ENCODE assay signal across 17 mouse cellular contexts in genomic region chr16:20557381-20557780, GRCm38 (mm10). TPM values are rescaled to one million over a fixed set of nuclear protein-coding genes. Genes with fewer than 3 reads are reported as not detected.
DNase-seq lines count a peak whose midpoint lies in the region.
"Had no signal": no experiment of that assay in that cellular context is flagged by ENCODE, and none has a peak within 500 bp of the region (broad histone marks: within the 10 kb centered on the region; RNA-seq: fewer than 3 reads in every experiment).

No protein-coding gene starts in this region.

- DNase-seq in heart, adult 11 months, result peak; percentile 70
- no peak for DNase-seq in heart, postnatal 10 days
- peak; percentile 37 for DNase-seq in ES-CJ7 (ENCODE audit: low read depth, low spot score)
- DNase-seq in ZHBTc4 (ENCODE audit: low read depth, low spot score), result peak; percentile 55
- no peak for DNase-seq in adrenal gland, adult 2 months
- DNase-seq: adrenal gland, adult 8-10 months; adrenal gland, postnatal 14 days; B cell, adult 2 months; cerebellum, adult 11 months; cerebellum, adult 18-20 months; cerebellum, adult 8-10 months; cerebellum, adult 9-11 months; cerebellum, postnatal 14 days; cerebellum, postnatal 36 days; embryo, embryonic 11 days had no signal

- intact Hi-C loops in heart, postnatal 10 days (cut with DNase I), result no loop called here

RNA-seq across cellular contexts. Expression of gene Abcf3, which starts 9.0 kb away (rescaled TPM):
- 10 to 100 TPM; 62.9 to 66.2 TPM for total RNA-seq in heart, postnatal 10 days (2021)
- total RNA-seq in adrenal gland, adult 2 months (2021), result 100 to 1,000 TPM in 1 of 2 experiments, 10 to 100 TPM in 1; 84.6 to 106 TPM
- polyA plus RNA-seq in adrenal gland, adult 2 months (2012; rRNA removed), result 27.6 and 27.7 TPM in 2 replicates

RNA-seq across cellular contexts. Expression of gene Ap2m1, which starts 22.1 kb away (rescaled TPM):
- total RNA-seq in heart, postnatal 10 days (2021), result 100 to 1,000 TPM; 253 to 284 TPM
- 100 to 1,000 TPM; 276 to 366 TPM for total RNA-seq in adrenal gland, adult 2 months (2021)
- polyA plus RNA-seq in adrenal gland, adult 2 months (2012; rRNA removed), result 282 and 345 TPM in 2 replicates

RNA-seq across cellular contexts. Expression of gene Vwa5b2, which starts 31.9 kb away (rescaled TPM):
- 1 to 10 TPM in 1 of 2 experiments, under 1 TPM in 1; 0.30 to 1.0 TPM for total RNA-seq in heart, postnatal 10 days (2021)
- total RNA-seq in adrenal gland, adult 2 months (2021), result 1 to 10 TPM; 1.3 to 1.4 TPM
- polyA plus RNA-seq in adrenal gland, adult 2 months (2012; rRNA removed), result 3.7 and 5.9 TPM in 2 replicates
- total RNA-seq: CH12.LX; common myeloid progenitor, adult 5-6 weeks had no signal

RNA-seq across cellular contexts. Expression of gene Dvl3, which starts 40.6 kb away (rescaled TPM):
- 10 to 100 TPM; 60.7 to 61.7 TPM for total RNA-seq in heart, postnatal 10 days (2021)
- 10 to 100 TPM; 32.3 to 45.5 TPM for total RNA-seq in adrenal gland, adult 2 months (2021)
- 43.7 and 52.2 TPM in 2 replicates for polyA plus RNA-seq in adrenal gland, adult 2 months (2012; rRNA removed)

RNA-seq across cellular contexts. Expression of gene Eef1akmt4, which starts 54.0 kb away (rescaled TPM):
- 1 to 10 TPM; 5.1 to 5.3 TPM for total RNA-seq in heart, postnatal 10 days (2021)
- 1 to 10 TPM; 9.2 to 9.5 TPM for total RNA-seq in adrenal gland, adult 2 months (2021)
- polyA plus RNA-seq in adrenal gland, adult 2 months (2012; rRNA removed), result 9.2 and 10.4 TPM in 2 replicates

Comparison
In these comparisons a context has a peak if more than half of its experiments do, and no peak if none do; other contexts are left out.
1. DNase-seq: peak in heart, adult 11 months (single experiment), ES-CJ7 (single experiment) and ZHBTc4 (single experiment); none in heart, postnatal 10 days (0 of 2) and adrenal gland, adult 2 months (single experiment).